Mouse (Mus musculus): Measurements from ENCODE around the gene I0C0044D17Rik.

The I0C0044D17Rik gene

GRCm38 (mm10) chr4:98773785-98774184 lies 49.9 kb downstream of the I0C0044D17Rik start:
- no peak for DNase-seq

All from cerebellum, postnatal 36 days (tissue).